Mouse (Mus musculus) heart, adult 11 months (tissue): ENCODE results near the gene Bdkrb1.

Experiments used
- DNase-seq: peaks from one replicate; pipeline ENCODE4 v3.0.0; 2022

Bdkrb1 gene

DNA sequence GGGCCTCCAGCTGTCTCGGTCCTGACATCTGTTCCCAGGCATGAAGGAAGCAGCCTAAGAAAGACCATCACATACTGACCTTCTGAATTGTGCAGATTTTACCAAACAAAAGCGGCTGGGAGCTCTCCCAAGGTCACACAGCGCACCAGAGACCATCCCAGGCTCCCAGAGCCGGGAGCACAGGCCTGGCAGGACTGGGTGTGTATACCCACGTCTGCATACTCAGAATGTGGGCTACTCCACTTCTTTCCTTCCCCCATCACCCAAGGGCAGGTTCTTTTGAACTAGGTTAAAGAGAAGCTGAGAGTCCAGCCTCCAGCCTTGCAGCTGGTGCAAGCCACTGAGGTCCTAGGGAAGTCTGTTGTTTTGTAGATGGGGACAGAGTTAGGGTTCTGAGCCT, 3.8 kb upstream of the Bdkrb1 start:
- DNase-seq = no peak

DNA sequence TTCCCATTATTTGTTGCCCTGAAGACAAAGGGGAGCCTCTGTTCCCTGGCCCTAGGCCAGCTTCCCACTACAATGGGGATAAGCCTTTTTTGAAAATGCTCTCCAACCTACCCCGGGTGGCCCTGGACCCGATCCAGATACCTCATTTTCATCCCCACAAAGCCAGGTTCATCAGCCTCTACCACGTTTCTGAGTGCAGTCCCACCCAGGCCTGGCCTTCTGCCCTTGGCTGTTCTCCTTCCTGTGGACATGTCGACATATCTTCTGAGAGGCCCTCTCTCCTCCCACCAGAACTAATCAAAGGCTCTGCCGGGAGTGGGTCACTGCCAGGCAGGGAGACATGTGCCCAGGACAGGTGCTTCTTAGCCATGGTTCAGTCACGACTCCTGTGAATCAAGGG, 1.3 kb upstream of the Bdkrb1 start:
- DNase-seq = no peak

GRCm38 (mm10) chr12:105603904-105604303, 1.0 kb downstream of the Bdkrb1 start:
- no peak for DNase-seq

GRCm38 (mm10) chr12:105605212-105605611, 2.3 kb downstream of the Bdkrb1 start:
- peak; percentile 83 for DNase-seq

- peak; percentile 90 for DNase-seq
Measured at GRCm38 (mm10) chr12:105606881-105607280, 4.0 kb downstream of the Bdkrb1 start.

DNA sequence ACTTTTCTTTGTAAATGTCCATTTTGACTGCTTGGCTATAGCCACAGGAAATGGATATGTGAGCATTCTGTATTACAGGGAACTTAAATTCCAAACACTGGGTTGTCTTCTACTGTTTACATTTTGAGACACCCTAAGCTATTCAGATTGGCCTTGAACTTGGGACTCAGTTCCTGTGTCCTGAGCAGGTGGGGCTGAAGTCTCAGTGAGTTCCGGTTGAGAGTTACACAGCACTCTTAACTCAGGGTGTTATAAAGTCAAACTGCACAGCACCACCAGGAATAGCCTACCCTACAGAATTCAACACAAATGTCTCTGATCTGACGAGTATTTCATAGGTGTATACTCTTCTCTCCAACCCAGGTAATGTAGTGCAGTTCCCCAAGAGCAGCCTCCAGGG, 8.2 kb downstream of the Bdkrb1 start:
- no peak for DNase-seq

DNA sequence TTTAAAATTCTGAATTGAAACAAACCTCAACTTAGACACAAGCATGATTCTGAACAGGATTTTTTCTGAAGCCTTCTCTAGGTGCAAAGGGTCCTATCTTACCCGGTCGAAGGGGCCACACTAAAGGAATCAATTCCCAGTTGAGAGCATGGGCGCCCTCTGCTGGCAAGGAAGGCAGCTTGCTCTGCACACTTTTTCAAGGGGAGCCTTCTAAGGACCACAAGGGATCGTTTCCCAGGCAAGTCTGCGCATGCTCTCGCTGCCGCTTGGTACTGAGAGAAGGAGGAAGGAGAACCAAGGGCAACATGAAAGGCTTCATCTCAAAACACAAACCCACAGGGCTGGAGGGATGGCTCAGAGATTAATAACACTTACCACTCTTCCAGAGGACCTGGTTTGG, 8.9 kb downstream of the Bdkrb1 start:
- no peak for DNase-seq

GRCm38 (mm10) chr12:105613559-105613958, 10.7 kb downstream of the Bdkrb1 start:
- no peak for DNase-seq

DNA sequence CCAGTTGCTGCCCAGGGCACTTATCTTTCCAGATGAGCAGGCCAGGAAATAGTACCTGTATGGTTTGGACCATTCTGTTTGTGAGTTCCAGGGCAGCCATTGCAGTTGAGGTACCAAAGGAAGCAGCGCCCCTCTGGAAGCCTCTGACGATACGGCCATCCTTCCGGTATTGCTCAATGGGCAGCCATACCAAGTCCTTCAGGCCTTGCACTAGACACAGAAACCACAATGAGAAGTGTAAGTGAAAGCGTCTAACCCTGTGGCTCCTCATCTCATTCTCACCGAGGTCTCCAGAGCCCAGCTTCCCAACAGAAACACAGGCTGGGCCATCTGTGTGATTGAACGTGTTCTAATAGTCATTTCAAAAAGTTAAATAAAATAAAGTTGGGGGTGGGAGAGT, 19.2 kb downstream of the Bdkrb1 start:
- no peak for DNase-seq

DNA sequence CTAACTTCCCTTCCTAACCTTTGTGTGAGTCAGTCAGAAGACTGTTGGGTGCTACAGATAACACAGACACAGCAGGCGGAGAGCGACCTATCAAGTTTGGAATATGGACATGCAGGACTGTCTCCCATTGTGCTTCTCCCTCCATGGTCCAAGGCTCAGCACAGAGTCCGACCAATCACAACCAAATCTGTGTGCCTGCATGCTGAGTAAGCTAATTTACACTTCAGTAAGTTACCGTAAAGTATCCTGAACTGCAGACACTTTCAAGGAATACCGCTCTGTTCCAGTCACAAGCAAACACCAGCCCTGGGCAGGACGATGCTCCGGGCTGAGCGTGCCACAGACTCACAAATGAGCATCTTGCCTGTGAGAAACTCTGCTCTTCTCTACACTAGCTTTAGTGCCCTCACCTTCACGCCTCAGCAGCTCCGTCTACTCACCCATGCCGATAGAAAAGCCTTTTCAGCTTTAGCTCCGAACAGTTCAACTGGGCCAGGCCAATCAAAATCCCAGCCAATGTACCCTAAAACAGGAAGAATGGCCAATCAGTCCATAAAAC, 20.2 kb downstream of the Bdkrb1 start:
- DNase-seq = no peak

GRCm38 (mm10) chr12:105625798-105626197, 22.9 kb downstream of the Bdkrb1 start:
- no peak for DNase-seq

- no peak for DNase-seq
Measured at GRCm38 (mm10) chr12:105634374-105635067, 31.6 kb downstream of the Bdkrb1 start.

DNA sequence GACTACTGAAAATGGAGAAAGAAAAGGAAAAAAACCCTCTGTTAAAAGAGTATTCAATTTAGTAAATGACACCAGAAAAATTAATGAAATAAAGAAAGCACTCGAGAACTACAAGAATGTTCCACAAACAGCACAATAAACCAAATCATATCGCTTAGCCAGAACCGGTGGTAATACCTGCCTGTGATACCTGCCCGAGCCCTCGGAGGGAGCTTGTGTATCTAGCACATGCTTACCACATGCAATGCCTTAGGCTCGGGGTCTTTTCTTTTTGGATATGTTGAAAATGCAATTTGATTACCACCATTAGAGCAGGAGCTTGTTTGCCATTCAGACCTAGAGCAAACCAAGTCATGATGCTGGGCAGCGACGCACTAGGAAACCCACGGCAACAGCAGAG, 33.7 kb downstream of the Bdkrb1 start:
- DNase-seq = no peak

GRCm38 (mm10) chr12:105637554-105637953, 34.7 kb downstream of the Bdkrb1 start:
- DNase-seq = no peak

- no peak for DNase-seq
Measured at GRCm38 (mm10) chr12:105642770-105643321, 40.0 kb downstream of the Bdkrb1 start.
